Mouse (Mus musculus) 3T3-L1 (cell line): ENCODE measurements around the gene Sumo1.
A peak's percentile ranks its signal among the peaks of the same experiment; 100 is the strongest.
"Not testable (repeated sequence)": the region's sequence is repeated elsewhere in the genome, so short reads cannot be mapped to it uniquely, and the experiment has no call there.

Source experiments
- DNase-seq: peaks from one replicate; pipeline ENCODE4 v3.0.0-alpha.2; 2015; ENCODE audit warnings: low read depth, low spot score

The Sumo1 gene

GRCm38 (mm10) chr1:59636349-59636748, 34.3 kb downstream of the Sumo1 start:
- DNase-seq = no peak

GRCm38 (mm10) chr1:59633056-59633455, 37.6 kb downstream of the Sumo1 start:
- no peak for DNase-seq

- no peak for DNase-seq
These were observed 38.5 kb downstream of the Sumo1 start for GRCm38 (mm10) chr1:59631986-59632659.

GRCm38 (mm10) chr1:59630356-59630755, 40.3 kb downstream of the Sumo1 start:
- DNase-seq = not testable (repeated sequence)

- DNase-seq = no peak
These were observed 41.4 kb downstream of the Sumo1 start for GRCm38 (mm10) chr1:59629194-59629593.

GRCm38 (mm10) chr1:59625410-59625809, 45.2 kb downstream of the Sumo1 start:
- DNase-seq = no peak

- DNase-seq = peak; percentile 94
These were observed 47.2 kb downstream of the Sumo1 start for GRCm38 (mm10) chr1:59623325-59624017.

GRCm38 (mm10) chr1:59619201-59619600, 51.4 kb downstream of the Sumo1 start:
- no peak for DNase-seq

- DNase-seq = no peak
These were observed 55.6 kb downstream of the Sumo1 start for GRCm38 (mm10) chr1:59615021-59615420.

- peak; percentile 38 for DNase-seq
These were observed 56.8 kb downstream of the Sumo1 start for GRCm38 (mm10) chr1:59613795-59614194.

- DNase-seq = no peak
These were observed 59.7 kb downstream of the Sumo1 start for GRCm38 (mm10) chr1:59610929-59611328.

- peak; percentile 24 for DNase-seq
These were observed 60.7 kb downstream of the Sumo1 start for GRCm38 (mm10) chr1:59609896-59610295.

GRCm38 (mm10) chr1:59609458-59609857, 61.2 kb downstream of the Sumo1 start:
- peak; percentile 27 for DNase-seq

- peak; percentile 35 for DNase-seq
These were observed 61.7 kb downstream of the Sumo1 start for GRCm38 (mm10) chr1:59608920-59609319.

- peak; percentile 24 for DNase-seq
These were observed 62.4 kb downstream of the Sumo1 start for GRCm38 (mm10) chr1:59608125-59608762.

- no peak for DNase-seq
These were observed 63.6 kb downstream of the Sumo1 start for GRCm38 (mm10) chr1:59607071-59607470.

GRCm38 (mm10) chr1:59606479-59606878, 64.2 kb downstream of the Sumo1 start:
- DNase-seq = no peak

GRCm38 (mm10) chr1:59603893-59604292, 66.7 kb downstream of the Sumo1 start:
- DNase-seq = no peak

GRCm38 (mm10) chr1:59603417-59603712, 67.3 kb downstream of the Sumo1 start:
- no peak for DNase-seq

- DNase-seq = no peak
These were observed 67.9 kb downstream of the Sumo1 start for GRCm38 (mm10) chr1:59602531-59603416.

- no peak for DNase-seq
These were observed 75.0 kb downstream of the Sumo1 start for GRCm38 (mm10) chr1:59595609-59596008.
